Mouse (Mus musculus): Measurements from ENCODE around the gene Gm4312. TPM values are rescaled to one million over a fixed set of nuclear protein-coding genes. Genes with fewer than 3 reads are reported as not detected.
"Not testable (repeated sequence)": the region's sequence is repeated elsewhere in the genome, so short reads cannot be mapped to it uniquely, and the experiment has no call there.

The Gm4312 gene
- polyA plus RNA-seq (2014; fragmentation: Nextera tagmentation; extraction: Ambion mirVana), result not detected in 2 replicates

DNA sequence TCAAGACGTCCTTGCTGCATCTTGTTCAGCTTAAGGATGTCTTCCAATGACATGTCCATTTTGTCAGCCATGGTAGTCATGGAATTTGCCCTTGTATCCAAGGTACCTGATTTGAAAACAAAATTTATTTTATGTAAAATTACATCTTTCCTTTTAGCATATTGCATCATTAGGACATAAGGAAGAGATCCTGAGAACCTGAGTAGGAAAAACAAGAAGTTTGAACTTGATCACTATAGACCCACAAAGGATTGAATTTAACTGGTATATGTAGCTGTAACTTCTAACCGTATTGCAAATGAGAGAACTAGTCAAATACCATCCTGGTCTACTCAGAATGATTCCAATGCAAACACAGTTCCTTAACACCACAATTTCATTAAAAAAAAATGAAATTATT is at the start of gene Gm4312:
Gm4312 (minus strand) TSS at position 101 of the 400 bp plus-strand sequence.
- H3K27me3 ChIP-seq (ENCODE audit: control insufficient read depth, insufficient read depth, low read length); H3K4me2 ChIP-seq (ENCODE audit: low read depth, low read length); H3K4me3 ChIP-seq (ENCODE audit: low read depth, low read length); H3K9ac ChIP-seq (replicated peaks; ENCODE audit: low read depth, low read length); H3K27ac ChIP-seq (ENCODE audit: low read depth, low read length); H3K36me3 ChIP-seq (ENCODE audit: control insufficient read depth, insufficient read depth, low read length); H3K9me3 ChIP-seq (ENCODE audit: control insufficient read depth, low read length); ATAC-seq (ENCODE audit: low read depth); H3K4me1 ChIP-seq (ENCODE audit: control insufficient read depth, insufficient read depth, low read length): not testable (repeated sequence)
- no CpG with 5 or more reads among the region's 2 CpGs for WGBS

DNA sequence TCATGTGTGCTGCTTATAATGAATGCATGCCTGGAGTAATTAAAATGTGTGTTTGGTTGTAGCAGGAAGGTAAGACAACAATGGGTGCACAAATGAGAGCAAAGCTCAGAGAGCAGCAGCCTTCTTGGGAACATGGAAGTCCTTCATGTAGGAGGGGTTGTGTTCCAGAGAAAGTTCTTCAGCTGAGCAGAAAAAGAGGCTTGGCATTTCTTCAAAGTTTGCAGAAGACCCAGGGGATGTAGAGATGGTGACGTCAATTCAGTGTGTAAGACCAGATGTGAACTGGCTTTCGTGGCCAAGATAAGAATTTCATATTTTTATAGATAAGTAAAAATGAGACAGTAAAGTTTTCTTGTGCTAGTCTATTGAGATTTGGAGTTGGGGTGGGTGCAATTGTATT is 45.2 kb upstream of the Gm4312 start:
- Histone ChIP-seq H3K36me3 (ENCODE audit: control insufficient read depth, insufficient read depth, low read length) (no peaks in the 10 kb centered on the region), H3K27ac (ENCODE audit: low read depth, low read length) (no peak overlapping the region), H3K4me3 (ENCODE audit: low read depth, low read length) (no peak overlapping the region), H3K4me2 (ENCODE audit: low read depth, low read length) (no peak overlapping the region), H3K27me3 (ENCODE audit: control insufficient read depth, insufficient read depth, low read length) (no peaks in the 10 kb centered on the region), H3K4me1 (ENCODE audit: control insufficient read depth, insufficient read depth, low read length) (no peaks in the 10 kb centered on the region), H3K9me3 (ENCODE audit: control insufficient read depth, low read length) (no peaks in the 10 kb centered on the region), H3K9ac (replicated peaks; ENCODE audit: low read depth, low read length) (no peak overlapping the region)
- 94% methylated on average over 2 of the region's 2 CpGs for WGBS
- ATAC-seq (ENCODE audit: low read depth), result no peak

DNA sequence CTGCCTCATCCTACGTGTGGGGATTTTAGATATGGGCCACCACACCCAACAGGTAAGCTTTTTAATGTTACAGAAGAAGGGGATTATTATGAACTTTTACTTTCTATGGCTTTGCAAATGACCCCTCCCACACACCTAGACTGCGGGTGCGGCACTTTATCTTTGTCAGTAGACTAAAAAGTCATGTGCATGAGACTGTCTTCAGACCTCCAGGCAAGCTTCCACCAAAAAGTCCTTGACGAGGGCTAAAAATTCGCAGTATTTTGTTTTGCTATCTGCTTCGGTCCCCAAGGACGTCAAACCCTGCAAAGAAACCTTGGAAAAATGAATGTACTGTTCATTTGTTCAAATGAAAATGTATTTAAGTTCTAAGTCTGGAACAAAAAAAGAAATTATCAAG is 33.2 kb upstream of the Gm4312 start:
- Histone ChIP-seq H3K4me3 (ENCODE audit: low read depth, low read length) (no peak overlapping the region), H3K9me3 (ENCODE audit: control insufficient read depth, low read length) (no peaks in the 10 kb centered on the region), H3K36me3 (ENCODE audit: control insufficient read depth, insufficient read depth, low read length) (no peaks in the 10 kb centered on the region), H3K9ac (replicated peaks; ENCODE audit: low read depth, low read length) (no peak overlapping the region), H3K4me2 (ENCODE audit: low read depth, low read length) (no peak overlapping the region), H3K4me1 (ENCODE audit: control insufficient read depth, insufficient read depth, low read length) (no peaks in the 10 kb centered on the region), H3K27ac (ENCODE audit: low read depth, low read length) (no peak overlapping the region), H3K27me3 (ENCODE audit: control insufficient read depth, insufficient read depth, low read length) (no peaks in the 10 kb centered on the region)
- 86% methylated on average over 7 of the region's 7 CpGs for WGBS
- ATAC-seq (ENCODE audit: low read depth), result no peak

DNA sequence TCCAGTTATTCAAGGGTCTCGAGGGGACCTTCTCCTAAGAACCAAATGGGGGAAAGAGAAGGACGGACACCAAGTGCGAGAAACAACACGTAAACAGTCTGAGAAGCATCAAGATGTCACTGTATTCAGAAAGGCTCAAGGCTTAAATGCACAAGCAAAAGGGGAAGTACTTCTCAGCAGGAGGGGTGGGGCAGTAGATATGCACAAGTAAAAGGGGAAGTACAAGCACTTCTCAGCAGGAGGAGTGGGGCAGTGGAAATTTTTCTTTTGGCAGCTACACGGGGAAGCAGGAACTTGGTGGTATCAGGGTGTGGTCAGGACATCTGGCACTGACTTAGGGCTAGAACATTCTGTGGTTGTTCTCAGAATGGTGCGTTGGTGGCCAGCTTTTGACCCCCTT is 19.9 kb upstream of the Gm4312 start:
- H3K9me3 ChIP-seq (ENCODE audit: control insufficient read depth, low read length); H3K36me3 ChIP-seq (ENCODE audit: control insufficient read depth, insufficient read depth, low read length); H3K4me1 ChIP-seq (ENCODE audit: control insufficient read depth, insufficient read depth, low read length); H3K27ac ChIP-seq (ENCODE audit: low read depth, low read length); H3K9ac ChIP-seq (replicated peaks; ENCODE audit: low read depth, low read length); H3K4me3 ChIP-seq (ENCODE audit: low read depth, low read length); H3K27me3 ChIP-seq (ENCODE audit: control insufficient read depth, insufficient read depth, low read length); ATAC-seq (ENCODE audit: low read depth); H3K4me2 ChIP-seq (ENCODE audit: low read depth, low read length): not testable (repeated sequence)
- WGBS, result 88% methylated on average over 6 of the region's 6 CpGs

DNA sequence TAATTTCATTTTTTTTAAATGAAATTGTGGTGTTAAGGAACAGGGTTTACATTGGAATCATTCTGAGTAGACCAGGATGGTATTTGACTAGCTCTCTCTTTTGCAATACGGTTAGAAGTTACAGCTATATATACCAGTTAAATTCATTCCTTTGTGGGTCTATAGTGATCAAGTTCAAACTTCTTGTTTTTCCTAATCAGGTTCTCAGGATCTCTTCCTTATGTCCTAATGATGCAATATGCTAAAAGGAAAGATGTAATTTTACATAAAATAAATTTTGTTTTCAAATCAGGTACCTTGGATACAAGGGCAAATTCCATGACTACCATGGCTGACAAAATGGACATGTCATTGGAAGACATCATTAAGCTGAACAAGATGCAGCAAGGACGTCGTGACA is 21.3 kb downstream of the Gm4312 start, which contains the start of gene Gm4307:
Gm4307 (plus strand) TSS at position 301 of the 400 bp plus-strand sequence.
- not testable (repeated sequence) for H3K27me3 ChIP-seq (ENCODE audit: control insufficient read depth, insufficient read depth, low read length); H3K27ac ChIP-seq (ENCODE audit: low read depth, low read length); H3K4me2 ChIP-seq (ENCODE audit: low read depth, low read length); H3K9me3 ChIP-seq (ENCODE audit: control insufficient read depth, low read length); H3K36me3 ChIP-seq (ENCODE audit: control insufficient read depth, insufficient read depth, low read length); H3K4me1 ChIP-seq (ENCODE audit: control insufficient read depth, insufficient read depth, low read length); ATAC-seq (ENCODE audit: low read depth); H3K4me3 ChIP-seq (ENCODE audit: low read depth, low read length); H3K9ac ChIP-seq (replicated peaks; ENCODE audit: low read depth, low read length)
- WGBS, result no CpG with 5 or more reads among the region's 3 CpGs

DNA sequence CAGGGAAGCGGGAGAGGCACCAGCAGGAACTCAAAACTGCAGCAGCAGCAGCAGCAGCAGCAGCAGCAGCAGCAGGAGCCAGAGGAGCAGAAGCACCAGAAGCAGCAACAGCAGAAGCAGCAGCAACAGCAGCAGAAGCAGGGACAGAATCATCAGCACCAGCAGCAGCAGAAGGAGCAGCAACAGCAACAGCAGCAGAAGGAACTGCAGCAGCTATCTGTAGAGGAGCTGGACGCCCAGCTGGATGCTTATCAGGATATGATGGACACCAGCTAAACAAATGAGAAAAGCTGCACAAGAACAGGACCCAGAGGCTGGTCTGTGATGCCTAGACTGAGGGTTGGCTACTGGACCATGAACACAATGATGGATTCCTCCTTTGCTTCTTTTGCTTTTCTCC is 25.5 kb downstream of the Gm4312 start:
- H3K9me3 ChIP-seq (ENCODE audit: control insufficient read depth, low read length); H3K36me3 ChIP-seq (ENCODE audit: control insufficient read depth, insufficient read depth, low read length); H3K4me1 ChIP-seq (ENCODE audit: control insufficient read depth, insufficient read depth, low read length); ATAC-seq (ENCODE audit: low read depth); H3K4me2 ChIP-seq (ENCODE audit: low read depth, low read length); H3K27ac ChIP-seq (ENCODE audit: low read depth, low read length); H3K27me3 ChIP-seq (ENCODE audit: control insufficient read depth, insufficient read depth, low read length); H3K9ac ChIP-seq (replicated peaks; ENCODE audit: low read depth, low read length); H3K4me3 ChIP-seq (ENCODE audit: low read depth, low read length): not testable (repeated sequence)
- WGBS, result 73% methylated on average over 1 of the region's 2 CpGs

DNA sequence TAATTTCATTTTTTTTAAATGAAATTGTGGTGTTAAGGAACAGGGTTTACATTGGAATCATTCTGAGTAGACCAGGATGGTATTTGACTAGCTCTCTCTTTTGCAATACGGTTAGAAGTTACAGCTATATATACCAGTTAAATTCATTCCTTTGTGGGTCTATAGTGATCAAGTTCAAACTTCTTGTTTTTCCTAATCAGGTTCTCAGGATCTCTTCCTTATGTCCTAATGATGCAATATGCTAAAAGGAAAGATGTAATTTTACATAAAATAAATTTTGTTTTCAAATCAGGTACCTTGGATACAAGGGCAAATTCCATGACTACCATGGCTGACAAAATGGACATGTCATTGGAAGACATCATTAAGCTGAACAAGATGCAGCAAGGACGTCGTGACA is 31.6 kb downstream of the Gm4312 start, which contains the start of gene Gm4305:
Gm4305 (plus strand) TSS at position 301 of the 400 bp plus-strand sequence.
- H3K4me2 ChIP-seq (ENCODE audit: low read depth, low read length); H3K27me3 ChIP-seq (ENCODE audit: control insufficient read depth, insufficient read depth, low read length); ATAC-seq (ENCODE audit: low read depth); H3K4me3 ChIP-seq (ENCODE audit: low read depth, low read length); H3K36me3 ChIP-seq (ENCODE audit: control insufficient read depth, insufficient read depth, low read length); H3K4me1 ChIP-seq (ENCODE audit: control insufficient read depth, insufficient read depth, low read length); H3K9me3 ChIP-seq (ENCODE audit: control insufficient read depth, low read length); H3K27ac ChIP-seq (ENCODE audit: low read depth, low read length); H3K9ac ChIP-seq (replicated peaks; ENCODE audit: low read depth, low read length): not testable (repeated sequence)
- WGBS, result no CpG with 5 or more reads among the region's 3 CpGs

DNA sequence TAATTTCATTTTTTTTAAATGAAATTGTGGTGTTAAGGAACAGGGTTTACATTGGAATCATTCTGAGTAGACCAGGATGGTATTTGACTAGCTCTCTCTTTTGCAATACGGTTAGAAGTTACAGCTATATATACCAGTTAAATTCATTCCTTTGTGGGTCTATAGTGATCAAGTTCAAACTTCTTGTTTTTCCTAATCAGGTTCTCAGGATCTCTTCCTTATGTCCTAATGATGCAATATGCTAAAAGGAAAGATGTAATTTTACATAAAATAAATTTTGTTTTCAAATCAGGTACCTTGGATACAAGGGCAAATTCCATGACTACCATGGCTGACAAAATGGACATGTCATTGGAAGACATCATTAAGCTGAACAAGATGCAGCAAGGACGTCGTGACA is 36.7 kb downstream of the Gm4312 start, which contains the start of gene Gm4303:
Gm4303 (plus strand) TSS at position 301 of the 400 bp plus-strand sequence.
- H3K27me3 ChIP-seq (ENCODE audit: control insufficient read depth, insufficient read depth, low read length); H3K4me1 ChIP-seq (ENCODE audit: control insufficient read depth, insufficient read depth, low read length); H3K9ac ChIP-seq (replicated peaks; ENCODE audit: low read depth, low read length); H3K36me3 ChIP-seq (ENCODE audit: control insufficient read depth, insufficient read depth, low read length); H3K4me2 ChIP-seq (ENCODE audit: low read depth, low read length); H3K9me3 ChIP-seq (ENCODE audit: control insufficient read depth, low read length); H3K4me3 ChIP-seq (ENCODE audit: low read depth, low read length); H3K27ac ChIP-seq (ENCODE audit: low read depth, low read length); ATAC-seq (ENCODE audit: low read depth): not testable (repeated sequence)
- WGBS, result no CpG with 5 or more reads among the region's 3 CpGs

DNA sequence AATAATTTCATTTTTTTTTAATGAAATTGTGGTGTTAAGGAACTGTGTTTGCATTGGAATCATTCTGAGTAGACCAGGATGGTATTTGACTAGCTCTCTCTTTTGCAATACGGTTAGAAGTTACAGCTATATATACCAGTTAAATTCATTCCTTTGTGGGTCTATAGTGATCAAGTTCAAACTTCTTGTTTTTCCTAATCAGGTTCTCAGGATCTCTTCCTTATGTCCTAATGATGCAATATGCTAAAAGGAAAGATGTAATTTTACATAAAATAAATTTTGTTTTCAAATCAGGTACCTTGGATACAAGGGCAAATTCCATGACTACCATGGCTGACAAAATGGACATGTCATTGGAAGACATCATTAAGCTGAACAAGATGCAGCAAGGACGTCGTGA is 41.8 kb downstream of the Gm4312 start, which contains the start of gene Gm4302:
Gm4302 (plus strand) TSS at position 301 of the 400 bp plus-strand sequence.
- not testable (repeated sequence) for H3K9me3 ChIP-seq (ENCODE audit: control insufficient read depth, low read length); H3K4me1 ChIP-seq (ENCODE audit: control insufficient read depth, insufficient read depth, low read length); H3K27ac ChIP-seq (ENCODE audit: low read depth, low read length); H3K4me3 ChIP-seq (ENCODE audit: low read depth, low read length); ATAC-seq (ENCODE audit: low read depth); H3K9ac ChIP-seq (replicated peaks; ENCODE audit: low read depth, low read length); H3K4me2 ChIP-seq (ENCODE audit: low read depth, low read length); H3K27me3 ChIP-seq (ENCODE audit: control insufficient read depth, insufficient read depth, low read length); H3K36me3 ChIP-seq (ENCODE audit: control insufficient read depth, insufficient read depth, low read length)
- no CpG with 5 or more reads among the region's 3 CpGs for WGBS
